Mouse (Mus musculus) frontal cortex, adult 2 months (tissue): ENCODE measurements around the gene Abhd10. TPM values are rescaled to one million over a fixed set of nuclear protein-coding genes. Genes with fewer than 3 reads are reported as not detected.

Source experiments
- DNase-seq, 2 experiments: peaks; one replicate each; pipeline ENCODE4 v3.0.0; 2022; ENCODE audit warnings: low spot score in 1 of 2; ENCODE audit errors: extremely low spot score in 1 of 2
- polyA plus RNA-seq: library from polyadenylated mRNA; depleted of rRNA; stranded (reverse); fragments of >200 nt; gene quantifications from 2 replicates; pipeline ENCODE4 v1.2.3, GENCODE M21; 2012; rRNA removed

The Abhd10 gene
- 27.0 and 29.9 TPM in 2 replicates for polyA plus RNA-seq

DNA sequence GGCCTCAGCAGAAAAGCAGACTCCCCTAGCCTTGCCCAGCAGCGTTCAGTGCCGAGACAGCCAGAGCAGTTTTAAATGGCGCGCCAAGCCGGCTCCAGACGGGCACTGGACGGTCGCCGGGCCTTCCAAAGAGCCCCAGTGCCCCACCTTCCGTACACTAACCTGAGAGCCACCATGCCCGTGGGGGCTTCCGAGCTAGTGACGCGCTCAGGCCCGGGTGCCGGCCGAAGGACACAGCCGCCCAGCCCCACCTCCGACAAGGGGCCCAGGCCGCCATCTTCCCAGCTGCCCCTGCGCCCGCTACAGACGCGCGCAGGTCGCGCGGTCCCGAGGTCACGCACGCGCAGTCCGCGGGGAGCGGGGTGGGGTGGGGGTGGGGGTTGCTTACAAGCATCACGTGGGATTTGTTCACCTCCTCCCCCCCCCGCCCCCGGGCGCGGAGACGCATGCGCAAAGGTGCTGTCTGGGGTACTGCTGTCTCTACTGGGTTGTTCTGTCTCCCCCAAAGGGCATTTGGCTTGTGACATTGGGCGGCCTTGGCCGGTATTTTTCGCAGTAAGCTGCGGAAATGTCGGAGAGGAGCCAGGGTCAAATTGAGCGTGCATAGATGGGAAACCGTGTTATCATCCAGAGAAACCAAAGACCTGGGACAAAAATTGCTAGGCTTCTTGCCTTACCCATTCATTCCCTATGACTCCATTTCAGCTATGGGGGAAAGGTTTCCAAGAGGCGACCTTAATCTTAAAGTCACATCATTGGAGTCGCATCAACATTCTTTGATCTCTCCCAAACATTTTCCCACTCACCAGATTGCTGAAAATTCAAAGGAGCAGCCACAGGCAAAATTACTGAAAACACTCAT, at the start of gene Abhd10:
Abhd10 (minus strand) TSS at position 341 of the 862 bp plus-strand sequence.
- peak; percentile 92 to 97 for DNase-seq

DNA sequence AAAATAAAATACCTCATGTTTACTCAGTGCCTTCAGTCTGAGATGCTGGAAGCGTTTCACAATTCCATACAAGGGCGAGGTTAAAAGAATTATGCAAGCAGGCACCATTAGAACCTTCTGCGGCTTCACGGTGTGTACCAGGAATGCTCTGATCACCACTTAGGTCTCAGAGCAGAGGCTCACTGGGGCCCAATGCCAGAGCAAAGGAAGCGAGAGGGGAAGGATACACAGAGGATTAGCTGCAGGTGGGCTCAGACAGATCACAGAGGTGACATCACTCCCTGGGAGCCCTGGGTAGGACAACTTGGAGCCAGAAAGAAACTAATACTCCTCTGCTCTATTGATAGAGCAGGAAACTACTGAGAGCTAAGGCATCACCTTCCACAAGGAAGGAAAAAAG, 48.5 kb upstream of the Abhd10 start:
- DNase-seq, result no peak

DNA sequence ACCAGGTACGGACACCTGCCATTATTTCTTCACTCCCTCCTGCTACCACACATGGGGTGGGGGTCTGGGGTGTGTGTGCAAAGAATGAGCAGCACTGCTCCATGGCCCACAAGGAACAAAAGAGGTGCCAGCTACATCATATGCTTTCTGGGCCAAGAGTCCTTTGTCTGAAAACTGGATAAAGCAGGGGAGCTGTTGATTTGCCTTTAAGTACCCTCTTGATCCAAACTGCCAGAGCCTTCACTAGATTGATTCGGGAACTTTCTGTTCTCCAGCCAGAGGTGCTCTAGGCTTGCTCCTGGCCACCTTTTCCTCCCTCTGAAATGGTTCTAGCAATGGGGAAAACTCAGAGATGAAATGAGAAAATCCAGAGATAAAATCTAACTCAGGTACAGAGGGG, 46.6 kb upstream of the Abhd10 start:
- no peak for DNase-seq

GRCm38 (mm10) chr16:45787650-45788049, 44.9 kb upstream of the Abhd10 start:
- DNase-seq, result no peak

- DNase-seq, result peak in 1 of 2 experiments; percentile 33
These were observed 43.9 kb upstream of the Abhd10 start for GRCm38 (mm10) chr16:45786639-45787038.

DNA sequence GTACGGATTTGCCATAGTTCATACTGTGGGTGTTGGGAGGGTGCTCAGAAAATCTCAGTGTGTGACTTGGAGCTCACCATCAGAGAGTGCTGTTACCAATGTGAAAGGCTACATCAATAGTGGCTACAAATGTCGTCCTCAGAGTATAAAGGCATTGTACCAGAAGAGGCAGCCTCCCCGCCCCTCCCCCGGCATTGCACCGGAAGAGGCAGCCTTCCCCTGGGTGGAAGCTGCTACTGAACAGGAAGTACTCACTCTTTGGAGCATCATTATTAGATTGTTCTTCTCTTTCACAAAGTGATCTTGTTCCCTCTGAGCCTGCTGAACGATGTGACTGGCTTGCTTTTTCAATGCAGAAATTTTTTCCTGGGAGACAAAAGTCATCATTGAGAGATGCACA, 37.2 kb upstream of the Abhd10 start:
- DNase-seq, result no peak

DNA sequence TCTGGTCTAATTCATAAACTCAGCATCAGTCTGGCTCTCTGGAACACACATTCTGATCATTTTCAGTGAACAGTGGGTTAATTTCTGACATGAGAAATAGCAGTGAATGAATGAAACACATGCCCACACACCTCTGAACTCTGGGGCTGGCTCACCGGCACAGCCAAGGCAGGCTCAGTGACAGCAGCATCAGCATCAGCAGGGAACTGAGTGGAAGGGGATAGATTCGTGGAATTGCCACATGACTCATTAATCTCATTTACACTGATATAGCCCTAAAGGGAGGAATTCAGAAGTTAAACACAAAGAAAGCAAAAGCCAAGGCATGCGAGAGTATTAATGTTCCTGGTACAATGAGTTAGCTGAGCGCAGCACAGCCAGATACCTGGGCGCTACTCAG, 32.1 kb upstream of the Abhd10 start:
- DNase-seq, result no peak

GRCm38 (mm10) chr16:45770914-45771313, 28.2 kb upstream of the Abhd10 start:
- DNase-seq, result no peak

GRCm38 (mm10) chr16:45767853-45768640, 25.3 kb upstream of the Abhd10 start:
- DNase-seq, result no peak

DNA sequence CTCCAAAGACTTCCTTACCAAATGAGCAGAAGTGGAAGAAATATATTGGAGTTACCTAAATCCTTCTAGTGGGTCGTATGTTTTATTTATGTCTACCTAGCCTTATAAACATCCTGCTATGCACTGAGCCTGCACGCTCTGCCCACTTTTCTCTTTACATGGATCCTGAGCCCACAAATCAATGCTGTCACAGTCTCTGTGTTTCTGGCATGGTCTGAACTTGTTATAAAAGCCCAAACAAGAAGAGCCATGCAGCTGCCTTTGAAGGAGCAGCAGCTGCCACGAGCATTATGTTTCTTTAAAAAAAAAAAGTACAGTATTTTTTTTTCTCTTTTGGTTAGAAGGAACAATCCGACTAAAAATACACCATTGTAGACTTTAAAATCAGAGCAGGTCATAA, 24.7 kb upstream of the Abhd10 start:
- DNase-seq, result no peak

DNA sequence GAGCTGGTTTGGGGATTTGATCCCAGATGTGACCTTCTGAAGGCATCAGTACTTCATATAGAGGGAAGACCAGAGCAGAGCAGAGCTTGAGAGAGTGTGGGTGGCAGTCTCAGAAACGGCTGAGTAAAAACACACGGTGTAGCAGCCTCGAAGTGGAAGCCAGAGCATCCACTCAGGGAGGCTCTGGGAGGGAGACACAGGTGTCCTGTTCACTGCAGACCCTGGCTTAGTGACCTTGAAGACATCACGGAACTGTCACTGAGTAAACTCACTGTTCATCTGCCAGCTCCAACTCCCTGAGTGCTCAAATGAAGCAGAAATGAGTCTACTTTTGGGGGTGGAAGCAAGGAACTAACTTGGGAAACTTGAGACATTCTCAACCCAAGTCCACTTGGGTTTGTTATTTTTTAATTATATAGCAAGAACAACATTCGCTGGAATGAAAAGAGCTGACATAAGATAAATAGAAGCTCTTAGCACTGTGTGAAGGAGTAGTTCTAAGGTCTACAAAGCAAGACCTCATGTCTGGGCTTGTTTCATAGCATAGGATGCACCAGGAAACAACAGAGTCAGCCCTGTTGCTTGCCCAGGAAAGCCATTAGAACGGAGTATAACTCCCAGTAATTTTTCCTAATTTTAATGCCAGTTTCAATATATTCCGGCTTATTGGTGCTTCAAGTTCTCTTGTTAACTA, 23.2 kb upstream of the Abhd10 start:
- no peak for DNase-seq

DNA sequence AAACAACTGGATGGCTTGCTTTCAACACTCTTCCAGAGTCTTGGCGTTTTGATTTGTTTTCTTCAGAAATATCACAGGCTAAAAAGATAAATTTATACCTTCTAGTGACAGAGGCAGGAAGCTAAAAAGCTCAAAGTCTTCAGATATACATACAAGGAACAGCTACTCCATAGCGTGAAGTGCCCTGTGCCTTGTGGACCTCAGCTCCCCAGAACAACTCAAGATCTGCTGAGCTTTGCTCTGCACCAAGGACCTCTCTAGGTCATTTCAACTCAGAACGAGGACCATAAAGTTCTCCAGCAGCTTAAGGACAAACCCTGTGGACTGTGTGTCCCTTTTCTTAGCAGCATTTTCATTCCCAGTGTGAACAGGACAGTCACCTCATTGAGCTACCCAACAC, 22.3 kb upstream of the Abhd10 start:
- no peak for DNase-seq

DNA sequence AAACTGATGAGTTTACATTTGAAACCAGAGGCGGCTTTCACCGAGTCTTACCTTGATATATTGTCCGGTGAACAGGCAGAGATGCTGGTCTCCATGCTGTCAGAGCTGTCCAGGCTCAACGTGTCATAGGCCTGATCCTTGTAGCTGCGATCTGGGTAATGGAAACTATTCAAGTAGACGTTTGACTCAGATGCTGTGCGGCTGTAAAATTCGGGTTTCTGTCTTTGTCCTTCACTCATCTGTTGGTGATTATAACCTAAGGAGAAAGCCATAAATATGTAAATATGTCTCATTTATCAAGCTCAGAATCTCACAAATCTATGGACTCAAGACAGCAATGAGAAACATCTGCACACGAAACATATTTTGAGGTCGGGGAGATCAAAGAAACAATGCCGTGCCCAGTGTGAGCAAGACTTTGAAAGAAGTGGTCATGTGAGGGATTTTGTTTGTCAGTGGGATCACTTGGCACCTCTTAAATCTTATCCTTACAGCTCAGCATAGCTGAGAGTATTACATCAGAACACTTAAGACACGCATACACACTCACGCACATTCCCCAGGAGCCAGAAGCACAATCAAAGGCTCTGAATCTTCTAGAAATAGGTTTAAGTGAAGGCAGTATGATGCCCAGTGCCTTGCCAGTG, 20.2 kb upstream of the Abhd10 start:
- DNase-seq, result no peak

- no peak for DNase-seq
These were observed 18.7 kb upstream of the Abhd10 start for GRCm38 (mm10) chr16:45761425-45761824.

DNA sequence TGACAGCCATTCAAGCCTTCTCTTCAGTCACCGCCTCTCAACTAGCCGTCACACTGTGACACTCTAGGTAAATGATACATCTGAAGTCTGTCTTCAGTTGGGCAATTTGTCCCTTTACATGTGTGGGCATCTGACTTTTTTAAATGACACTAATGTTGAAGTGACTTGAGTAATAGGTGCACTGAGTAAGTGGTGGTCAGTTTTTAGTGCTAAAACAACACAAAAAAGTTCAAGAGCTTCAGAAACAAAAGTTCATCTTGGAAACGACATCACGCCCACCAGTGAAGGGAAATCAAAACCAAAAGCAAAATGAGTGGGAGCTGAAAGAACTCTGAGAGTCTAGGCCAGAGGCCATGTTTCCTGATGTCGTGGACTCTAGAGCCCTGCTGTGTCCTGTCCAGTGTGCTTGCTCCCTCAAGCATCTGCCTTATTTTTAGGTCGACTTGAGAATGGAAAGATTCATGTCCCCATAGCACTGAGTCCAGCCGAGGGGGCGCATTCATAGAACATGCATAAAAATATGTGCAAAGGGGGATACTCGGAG, 16.0 kb upstream of the Abhd10 start:
- no peak for DNase-seq

- DNase-seq, result no peak
These were observed 14.8 kb upstream of the Abhd10 start for GRCm38 (mm10) chr16:45757421-45758078.

DNA sequence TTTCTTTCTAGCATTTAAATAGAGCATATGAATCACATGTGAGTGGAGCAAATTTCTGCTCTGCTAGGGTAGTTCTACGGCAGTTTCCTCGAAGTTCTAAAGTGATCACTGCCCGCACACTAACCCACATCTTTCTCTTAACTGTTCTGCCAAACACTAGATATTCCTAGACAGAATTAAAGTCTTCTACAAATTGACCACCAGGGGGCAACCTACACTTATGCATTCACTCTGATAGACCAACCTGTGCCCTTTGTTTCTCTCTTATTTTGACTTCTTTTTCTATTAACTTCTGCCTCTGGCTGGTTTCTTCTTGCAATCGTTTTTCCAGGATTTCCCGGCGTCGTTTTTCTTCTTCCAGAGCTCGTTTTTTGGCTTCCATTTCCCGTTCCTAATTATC, 14.1 kb upstream of the Abhd10 start:
- peak; percentile 33 to 88 for DNase-seq

GRCm38 (mm10) chr16:45743591-45744144, 913 bp upstream of the Abhd10 start:
- DNase-seq, result no peak

DNA sequence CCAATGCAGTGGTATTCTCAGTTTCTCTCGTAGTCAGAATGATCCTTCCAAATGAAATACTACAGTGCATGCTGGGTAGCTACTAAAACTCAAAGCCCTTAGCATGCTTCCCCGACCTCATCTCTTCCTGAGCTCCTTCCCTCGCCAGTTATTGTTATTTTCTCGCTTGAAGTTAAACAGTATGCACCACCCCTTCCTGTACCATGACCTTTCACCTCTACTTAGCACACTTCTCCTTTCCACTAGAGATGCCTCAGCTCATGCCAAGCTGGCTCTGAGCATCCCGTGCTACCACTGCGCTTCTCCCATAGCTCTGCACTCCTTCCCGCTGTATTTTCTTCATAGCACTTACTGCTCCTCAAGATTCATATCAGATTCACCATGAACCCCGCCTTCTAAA, 4.9 kb downstream of the Abhd10 start:
- no peak for DNase-seq

GRCm38 (mm10) chr16:45736724-45737123, 6.0 kb downstream of the Abhd10 start:
- no peak for DNase-seq
